Mouse (Mus musculus) 3134 (cell line): ENCODE results near the gene Chst3.
"Not testable (repeated sequence)": the region's sequence is repeated elsewhere in the genome, so short reads cannot be mapped to it uniquely, and the experiment has no call there.

Experiments
- DNase-seq: peaks from one replicate; pipeline ENCODE4 v3.0.0-alpha.2; 2011; ENCODE audit warnings: low spot score; ENCODE audit not compliant: insufficient read length; ENCODE audit errors: extremely low read depth

The Chst3 gene

GRCm38 (mm10) chr10:60199378-60199777, 19.7 kb downstream of the Chst3 start:
- DNase-seq, result no peak

- DNase-seq, result no peak
These were observed 21.6 kb downstream of the Chst3 start for GRCm38 (mm10) chr10:60197406-60197821.

GRCm38 (mm10) chr10:60196971-60197370, 22.1 kb downstream of the Chst3 start:
- no peak for DNase-seq

- DNase-seq, result peak; percentile 46
These were observed 24.0 kb downstream of the Chst3 start for GRCm38 (mm10) chr10:60195087-60195486.

- DNase-seq, result peak; percentile 47
These were observed 25.3 kb downstream of the Chst3 start for GRCm38 (mm10) chr10:60193532-60194423.

- DNase-seq, result peak; percentile 67
These were observed 27.3 kb downstream of the Chst3 start for GRCm38 (mm10) chr10:60191796-60192195.

- DNase-seq, result no peak
These were observed 29.4 kb downstream of the Chst3 start for GRCm38 (mm10) chr10:60189534-60190186.

GRCm38 (mm10) chr10:60186191-60186945, 32.7 kb downstream of the Chst3 start:
- DNase-seq, result no peak

- no peak for DNase-seq
These were observed 33.9 kb downstream of the Chst3 start for GRCm38 (mm10) chr10:60185023-60185709.

- not testable (repeated sequence) for DNase-seq
These were observed 43.8 kb downstream of the Chst3 start for GRCm38 (mm10) chr10:60175306-60175705.

- DNase-seq, result no peak
These were observed 44.6 kb downstream of the Chst3 start for GRCm38 (mm10) chr10:60174506-60174905.

GRCm38 (mm10) chr10:60173035-60173434, 46.0 kb downstream of the Chst3 start:
- DNase-seq, result peak; percentile 32

- DNase-seq, result no peak
These were observed 46.8 kb downstream of the Chst3 start for GRCm38 (mm10) chr10:60172306-60172705.

- DNase-seq, result no peak
These were observed 47.7 kb downstream of the Chst3 start for GRCm38 (mm10) chr10:60171368-60171767.

- DNase-seq, result no peak
These were observed 48.6 kb downstream of the Chst3 start for GRCm38 (mm10) chr10:60170326-60171089.

GRCm38 (mm10) chr10:60168960-60169359, 50.1 kb downstream of the Chst3 start:
- no peak for DNase-seq

GRCm38 (mm10) chr10:60168306-60168705, 50.8 kb downstream of the Chst3 start:
- no peak for DNase-seq

GRCm38 (mm10) chr10:60166068-60166467, 53.0 kb downstream of the Chst3 start:
- no peak for DNase-seq

GRCm38 (mm10) chr10:60164869-60165268, 54.2 kb downstream of the Chst3 start:
- no peak for DNase-seq

- no peak for DNase-seq
These were observed 56.1 kb downstream of the Chst3 start for GRCm38 (mm10) chr10:60162973-60163255.
